Mouse (Mus musculus) erythroid progenitor cell, adult 5-6 weeks (primary cell): ENCODE results near the gene Aif1l. TPM values are rescaled to one million over a fixed set of nuclear protein-coding genes. Genes with fewer than 3 reads are reported as not detected.
"Not testable (repeated sequence)": the region's sequence is repeated elsewhere in the genome, so short reads cannot be mapped to it uniquely, and the experiment has no call there.

ENCODE experiments used
- ATAC-seq: replicated peaks from 2 replicates; pipeline ENCODE4 v1.8.0; 2016; ENCODE audit warnings: moderate number of reproducible peaks, mild to moderate bottlenecking, moderate TSS enrichment, inconsistent platforms; ENCODE audit not compliant: poor library complexity, low FRiP score, severe bottlenecking
- total RNA-seq, 2 experiments: library from RNA; stranded (forward) in 1 of 2; stranded (reverse) in 1 of 2; fragments of 150-400 nt in 1 of 2; fragments of 186-747, 209-891 nt in 1 of 2; gene quantifications; 2 replicates each; pipeline versions ENCODE4 v1.2.3 to v1.2.4; 2015 to 2017; ENCODE audit warnings: low replicate concordance in 2 of 2

Gene Aif1l
- total RNA-seq (2015; ENCODE audit: low replicate concordance): not detected in 2 replicates
- not detected in 2 replicates for total RNA-seq (2017; ENCODE audit: low replicate concordance)

DNA sequence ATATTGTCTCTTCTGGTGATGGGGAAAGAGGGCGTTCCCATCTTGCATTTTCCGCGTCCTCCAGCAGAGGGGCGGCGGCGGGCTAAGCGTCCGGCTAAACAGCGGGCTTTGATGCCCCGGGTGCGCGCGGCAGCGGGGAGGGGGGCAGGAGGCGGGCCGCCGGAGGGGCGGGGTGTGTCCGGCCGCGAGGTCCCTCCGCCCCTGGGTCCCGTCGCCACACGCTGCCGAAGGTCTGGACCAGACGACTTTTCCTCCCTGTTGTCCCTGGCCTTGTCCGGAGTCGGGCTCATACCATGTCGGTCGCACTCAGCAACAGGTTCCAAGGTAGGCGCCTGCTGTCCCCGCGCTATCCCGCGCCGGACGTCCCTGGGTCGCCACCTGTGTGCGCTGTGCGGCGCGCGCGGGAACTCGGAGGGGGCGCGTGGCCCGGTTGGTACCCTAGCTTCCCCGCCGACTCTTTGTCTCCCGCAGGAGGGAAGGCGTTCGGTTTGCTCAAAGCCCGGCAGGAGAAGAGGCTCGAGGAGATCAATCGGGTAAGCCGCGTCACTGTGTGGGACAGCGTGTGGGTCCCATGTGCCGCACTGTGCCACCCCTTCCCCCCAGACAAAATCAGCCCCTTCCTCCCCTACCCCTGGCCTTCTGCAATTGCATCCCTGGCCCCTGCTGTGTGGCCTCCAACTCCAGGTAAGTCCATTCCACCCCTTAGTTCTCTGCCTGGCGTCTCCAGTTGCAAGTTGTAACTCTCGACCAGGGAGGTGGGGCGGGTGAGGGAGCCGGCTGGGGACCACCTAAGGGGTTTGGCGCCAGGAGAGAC, at the start of gene Aif1l:
Gene Aif1l (plus strand): TSS at position 82 of the 814 bp plus-strand sequence.
- ATAC-seq: no peak

GRCm38 (mm10) chr2:31900932-31901331, 49.0 kb upstream of the Aif1l start:
- no peak for ATAC-seq

DNA sequence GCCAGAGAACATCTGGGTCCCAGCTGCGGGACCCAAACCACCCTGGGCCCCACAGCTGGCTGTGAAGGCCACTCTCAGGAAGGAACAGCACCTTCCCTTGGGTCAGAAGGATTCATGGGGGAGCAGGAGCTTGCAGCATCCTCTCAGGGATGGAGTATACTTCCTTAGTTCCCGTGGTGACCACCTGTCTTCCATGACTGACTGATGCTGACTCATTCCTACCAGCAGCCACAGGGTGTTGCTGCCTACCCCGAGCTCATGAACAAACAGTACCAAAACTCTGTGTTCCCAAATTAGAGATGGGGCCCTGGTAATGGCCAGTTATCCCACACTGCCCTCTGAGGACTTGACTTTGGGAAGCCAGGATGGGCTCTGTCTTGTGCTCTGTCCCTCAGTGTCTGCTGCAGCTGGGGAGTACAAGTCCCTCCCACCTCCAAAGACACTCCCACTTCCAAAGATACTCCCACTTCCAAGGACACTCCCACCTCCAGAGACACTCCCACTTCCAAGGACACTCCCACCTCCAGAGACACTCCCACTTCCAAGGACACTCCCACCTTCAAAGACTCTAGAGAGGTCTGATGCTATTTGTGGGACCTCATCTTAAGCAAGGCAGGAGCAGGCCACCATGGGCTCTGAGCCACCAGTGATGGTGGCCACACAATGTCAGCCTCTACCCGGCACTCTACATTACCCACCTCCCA, 48.1 kb upstream of the Aif1l start:
- ATAC-seq: peak; percentile 41; the same call in 1 of the 2 replicates

- no peak for ATAC-seq
These were observed 45.9 kb upstream of the Aif1l start for GRCm38 (mm10) chr2:31904089-31904488.

GRCm38 (mm10) chr2:31904622-31905021, 45.3 kb upstream of the Aif1l start:
- no peak for ATAC-seq

GRCm38 (mm10) chr2:31905682-31906081, 44.3 kb upstream of the Aif1l start:
- no peak; the same call in 1 of the 2 replicates for ATAC-seq

DNA sequence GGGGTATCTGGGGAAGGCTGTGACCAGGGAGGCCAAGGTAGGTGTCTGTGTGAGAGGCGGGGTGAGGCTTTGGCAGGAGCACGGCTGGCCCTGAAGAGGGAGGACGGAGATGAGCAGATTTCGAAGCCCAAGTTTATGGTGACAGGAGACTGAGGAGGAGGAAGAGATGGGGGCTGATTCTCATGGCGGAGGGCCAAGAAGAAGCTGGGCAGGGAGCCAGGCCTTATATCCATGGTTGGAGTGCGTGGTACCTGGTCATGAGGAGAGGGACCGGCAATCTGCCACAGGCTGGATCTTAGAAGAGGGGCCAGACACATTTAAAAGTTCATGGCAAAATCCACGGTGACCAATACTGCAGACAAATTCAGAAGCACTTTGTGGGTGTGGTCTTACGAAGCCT, 43.5 kb upstream of the Aif1l start:
- no peak for ATAC-seq

DNA sequence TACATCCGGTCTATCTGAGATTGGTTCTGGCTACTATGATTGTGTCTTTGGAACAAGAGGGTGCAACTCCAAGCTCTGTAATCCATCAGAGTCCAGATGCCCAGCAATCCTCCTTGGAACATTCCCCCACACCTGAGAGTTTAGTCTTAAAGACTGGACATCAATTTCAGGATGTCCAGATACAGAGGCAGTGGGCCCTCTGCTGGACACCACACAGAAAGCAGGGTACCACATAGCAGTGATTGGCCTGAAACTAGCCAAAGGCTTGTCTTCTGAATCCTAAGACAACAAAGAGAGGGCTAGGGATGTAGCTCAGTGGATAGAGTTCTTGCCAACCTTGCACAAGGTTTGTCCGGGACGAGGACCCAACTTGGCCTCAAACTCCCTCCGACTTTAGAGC, 37.4 kb upstream of the Aif1l start:
- no peak for ATAC-seq

DNA sequence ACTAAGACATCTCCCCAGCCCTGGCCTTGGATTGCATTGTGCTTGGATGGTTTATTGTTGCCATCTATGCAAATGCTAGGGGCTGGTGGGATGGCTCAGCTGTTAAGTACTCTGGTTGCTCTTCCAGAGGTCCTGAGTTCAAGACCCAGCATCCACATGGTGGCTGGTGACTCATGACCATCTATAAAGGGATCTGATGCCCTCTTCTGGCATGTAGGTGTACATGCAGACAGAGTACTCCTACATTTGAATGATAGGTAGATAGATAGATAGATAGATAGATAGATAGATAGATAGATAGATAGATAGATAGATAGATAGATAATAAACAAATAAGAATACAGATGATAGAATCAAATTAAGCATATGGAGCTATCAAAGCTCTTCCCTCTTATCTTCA, 35.7 kb upstream of the Aif1l start:
- ATAC-seq: not testable (repeated sequence)

DNA sequence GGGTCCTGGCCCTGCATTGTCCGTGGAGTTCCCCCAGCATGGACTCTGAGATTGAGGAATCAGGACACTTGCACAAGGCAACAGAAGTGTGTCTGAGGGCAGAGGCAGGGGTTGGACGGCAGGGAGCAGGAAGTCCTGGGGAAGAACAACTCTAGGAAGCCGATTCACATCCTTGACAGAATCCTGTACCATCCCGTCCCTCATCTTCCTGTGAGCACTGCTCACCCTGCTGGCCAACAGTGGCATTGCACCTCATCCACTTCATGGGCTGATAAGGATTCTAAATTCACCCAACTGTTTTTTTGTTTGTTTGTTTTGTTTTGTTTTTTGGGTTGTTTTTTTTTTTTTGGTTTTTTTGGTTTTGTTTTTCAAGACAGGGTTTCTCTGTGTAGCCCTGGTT, 34.8 kb upstream of the Aif1l start:
- ATAC-seq: peak; percentile 76; the same call in 1 of the 2 replicates

- no peak for ATAC-seq
These were observed 32.3 kb upstream of the Aif1l start for GRCm38 (mm10) chr2:31917636-31918035.

DNA sequence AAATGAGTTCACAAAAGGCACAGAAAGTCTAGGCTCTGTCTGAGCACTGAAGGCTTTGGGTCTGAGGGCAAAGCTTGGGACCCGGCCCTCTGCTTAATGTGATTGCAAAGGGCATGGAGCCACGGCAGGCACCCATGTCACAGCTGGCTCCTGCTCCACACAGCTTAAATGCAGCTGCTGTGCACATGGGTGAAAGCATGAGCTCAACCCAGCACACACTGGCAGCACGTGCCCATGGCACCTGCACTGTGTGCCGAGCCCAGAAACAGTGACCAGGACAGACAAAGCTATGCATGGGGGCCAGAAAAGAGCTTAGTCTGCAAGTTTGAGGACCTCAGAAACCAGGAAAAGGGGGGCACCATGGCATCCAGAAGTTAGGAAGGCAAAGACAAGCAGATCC, 26.3 kb upstream of the Aif1l start:
- no peak for ATAC-seq

GRCm38 (mm10) chr2:31924811-31925210, 25.1 kb upstream of the Aif1l start:
- ATAC-seq: no peak

- ATAC-seq: no peak
These were observed 24.0 kb upstream of the Aif1l start for GRCm38 (mm10) chr2:31925936-31926335.

DNA sequence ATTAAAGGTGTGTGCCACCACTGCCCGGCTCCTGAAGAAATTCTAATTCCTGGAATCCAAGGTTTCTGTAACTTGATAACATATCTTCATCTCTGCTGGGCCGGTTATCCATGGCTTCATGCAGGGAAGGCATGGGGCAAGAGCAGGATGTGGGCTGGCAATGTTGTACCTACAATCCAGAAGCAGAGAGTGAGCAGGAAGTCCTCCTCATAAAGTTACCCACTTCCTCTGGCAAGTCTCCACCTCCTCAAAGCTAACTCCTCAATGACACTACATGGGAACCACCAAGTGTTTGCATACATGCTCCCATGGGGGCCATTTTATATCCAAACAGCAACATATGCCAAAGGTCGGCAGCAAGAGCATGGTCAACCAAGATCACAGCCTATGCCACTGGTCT, 20.3 kb upstream of the Aif1l start:
- ATAC-seq: no peak

- no peak for ATAC-seq
These were observed 15.4 kb upstream of the Aif1l start for GRCm38 (mm10) chr2:31934551-31934950.

GRCm38 (mm10) chr2:31935054-31935453, 14.9 kb upstream of the Aif1l start:
- no peak for ATAC-seq

GRCm38 (mm10) chr2:31938298-31938697, 11.6 kb upstream of the Aif1l start:
- ATAC-seq: no peak

DNA sequence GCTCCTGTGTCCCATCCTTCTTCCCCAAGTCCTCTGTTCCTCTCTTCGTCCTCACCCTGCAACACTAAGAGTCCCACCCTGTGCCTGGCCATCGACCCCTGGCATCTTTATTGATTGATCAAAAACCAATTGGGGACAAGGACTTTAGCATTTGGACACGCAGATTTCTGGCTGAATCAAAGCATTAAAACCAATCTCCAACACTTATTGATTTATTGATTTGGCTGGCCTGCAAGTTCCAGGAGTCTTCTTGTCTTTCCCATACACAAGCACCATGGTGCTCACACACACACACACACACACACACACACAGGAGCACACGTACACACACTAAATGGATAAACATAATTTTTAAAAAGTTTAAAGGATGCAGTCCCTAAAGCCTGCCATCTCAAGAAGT, 6.9 kb upstream of the Aif1l start:
- ATAC-seq: no peak

DNA sequence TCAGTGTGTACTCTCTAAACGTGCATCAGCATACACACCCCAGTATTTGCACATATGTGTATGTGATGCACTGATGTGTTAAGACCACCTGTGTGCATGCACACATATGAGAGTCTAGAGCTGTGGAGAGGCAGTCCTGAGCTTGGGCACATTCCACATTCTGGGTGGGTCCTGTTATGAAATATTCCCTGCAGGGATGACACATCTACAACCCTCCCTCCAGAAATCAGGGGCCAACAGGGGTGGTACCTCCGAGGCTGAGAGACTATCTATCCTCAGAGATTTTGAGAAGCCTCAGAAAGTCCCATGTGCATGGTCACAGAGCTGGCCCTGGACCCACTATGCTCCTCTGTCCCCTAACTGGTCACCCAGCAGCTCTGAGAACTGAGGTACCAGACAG, 4.4 kb upstream of the Aif1l start:
- no peak for ATAC-seq

DNA sequence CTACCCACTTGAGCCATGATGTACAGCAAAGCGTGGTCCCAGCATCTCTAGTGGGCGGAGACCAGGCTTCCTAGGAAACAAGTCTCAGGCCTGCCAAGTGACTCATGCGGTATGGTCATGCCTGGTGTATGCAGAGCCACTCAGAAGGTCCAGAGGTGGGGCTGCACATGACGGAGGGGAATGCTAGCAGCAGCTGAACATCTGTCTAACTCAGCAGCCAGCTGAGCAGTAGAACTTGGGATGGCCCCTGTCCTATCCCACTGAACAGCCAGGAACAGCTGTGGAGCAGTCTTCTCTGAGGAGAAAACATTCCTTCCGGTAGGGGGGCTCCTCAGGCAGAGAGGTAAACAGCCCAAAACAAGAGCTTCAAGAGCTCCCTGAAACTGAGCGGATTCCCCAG, 1.5 kb upstream of the Aif1l start:
- no peak for ATAC-seq
